Mouse (Mus musculus) cerebellum, adult 2 months (tissue): ENCODE data around the gene Kcnh1.

Source experiments
- CTCF ChIP-seq: fragments of 200-500 bp; IDR thresholded peaks from 2 replicates; pipeline ENCODE4 v1.5.1; 2011; ENCODE audit warnings: low read depth, mild to moderate bottlenecking, control low read depth, low read length, moderate library complexity, borderline replicate concordance; ENCODE audit not compliant: insufficient read depth
- POLR2A ChIP-seq: fragments of 200-500 bp; IDR thresholded peaks from 2 replicates; pipeline ENCODE4 v1.6.1; 2011; ENCODE audit warnings: low read length, control low read depth, borderline replicate concordance; ENCODE audit not compliant: insufficient read depth

GRCm38 (mm10) chr1:192415813-192416212 is 225.2 kb downstream of the Kcnh1 start:
- TF ChIP-seq POLR2A (no peak), CTCF (no peak)
